Mouse (Mus musculus) spleen, postnatal 0 days (tissue): ENCODE data around the gene Zmpste24. TPM values are rescaled to one million over a fixed set of nuclear protein-coding genes. Genes with fewer than 3 reads are reported as not detected.

Experiments
- polyA plus RNA-seq: library from polyadenylated mRNA; unstranded; fragments of >200 nt; fragmentation: Nextera tagmentation; extraction: Ambion mirVana; gene quantifications from 2 replicates; pipeline ENCODE4 v1.2.1, GENCODE M21; 2015

Gene Zmpste24
- polyA plus RNA-seq, result 18.4 and 18.9 TPM in 2 replicates

DNA sequence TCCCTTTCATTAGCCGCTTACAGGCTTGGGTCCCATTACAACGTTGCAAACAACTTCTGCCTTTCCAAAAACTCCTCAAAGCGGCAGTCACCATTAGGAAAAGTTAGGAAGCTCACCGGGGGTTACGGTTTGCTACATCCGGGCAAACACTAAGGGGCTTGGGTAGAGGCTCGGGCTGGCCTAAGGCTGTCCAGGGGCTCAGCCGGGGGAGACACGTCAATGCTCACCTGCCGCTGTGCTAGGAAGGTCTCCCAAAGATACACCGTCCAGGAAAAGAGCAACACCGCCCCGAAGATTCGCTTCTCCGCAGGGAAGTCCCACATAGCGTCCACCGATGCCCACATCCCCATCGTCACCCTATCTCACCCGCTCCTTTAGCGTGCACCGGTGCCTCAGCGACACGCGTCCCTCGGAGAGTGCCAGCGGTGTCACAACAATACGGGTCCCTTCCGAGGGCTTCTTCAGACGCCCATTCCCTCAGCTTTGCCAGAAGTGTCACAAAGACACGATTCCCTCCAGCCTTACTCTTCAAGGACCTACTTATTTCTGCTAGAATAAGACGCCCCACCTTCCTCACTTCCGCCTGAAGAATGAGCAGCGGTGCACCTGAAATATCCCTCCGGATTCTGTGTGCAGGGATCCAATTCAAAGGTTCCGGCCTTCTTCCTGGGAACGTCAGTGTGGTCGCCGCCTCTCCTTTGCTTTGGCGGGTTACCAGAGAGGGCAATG is at the start of gene Zmpste24:
TSS of gene Zmpste24 (minus strand) at position 592 of the 729 bp plus-strand sequence.

DNA sequence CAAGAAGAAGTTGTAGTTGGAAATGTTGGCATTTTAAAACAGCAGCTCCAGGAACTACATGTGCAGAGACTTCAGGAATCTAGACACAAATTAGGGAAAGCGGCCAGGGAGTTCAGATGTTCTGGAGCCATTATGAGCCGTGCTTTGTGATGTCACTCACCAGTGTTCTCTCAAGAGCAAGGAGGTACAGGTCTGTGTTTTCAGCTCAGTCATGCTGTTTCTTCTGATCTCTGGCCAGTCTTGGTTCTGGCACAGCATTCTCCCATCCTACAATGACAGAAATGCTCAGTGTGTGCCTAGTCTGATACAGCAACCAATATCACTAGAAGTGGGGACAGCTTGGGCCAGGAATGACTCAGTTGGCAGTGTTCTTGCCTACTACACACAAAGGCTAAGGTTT is 11.1 kb upstream of the Zmpste24 start, which contains the start of gene Tmco2:
TSS of gene Tmco2 (minus strand) at position 101 of the 400 bp plus-strand sequence.

DNA sequence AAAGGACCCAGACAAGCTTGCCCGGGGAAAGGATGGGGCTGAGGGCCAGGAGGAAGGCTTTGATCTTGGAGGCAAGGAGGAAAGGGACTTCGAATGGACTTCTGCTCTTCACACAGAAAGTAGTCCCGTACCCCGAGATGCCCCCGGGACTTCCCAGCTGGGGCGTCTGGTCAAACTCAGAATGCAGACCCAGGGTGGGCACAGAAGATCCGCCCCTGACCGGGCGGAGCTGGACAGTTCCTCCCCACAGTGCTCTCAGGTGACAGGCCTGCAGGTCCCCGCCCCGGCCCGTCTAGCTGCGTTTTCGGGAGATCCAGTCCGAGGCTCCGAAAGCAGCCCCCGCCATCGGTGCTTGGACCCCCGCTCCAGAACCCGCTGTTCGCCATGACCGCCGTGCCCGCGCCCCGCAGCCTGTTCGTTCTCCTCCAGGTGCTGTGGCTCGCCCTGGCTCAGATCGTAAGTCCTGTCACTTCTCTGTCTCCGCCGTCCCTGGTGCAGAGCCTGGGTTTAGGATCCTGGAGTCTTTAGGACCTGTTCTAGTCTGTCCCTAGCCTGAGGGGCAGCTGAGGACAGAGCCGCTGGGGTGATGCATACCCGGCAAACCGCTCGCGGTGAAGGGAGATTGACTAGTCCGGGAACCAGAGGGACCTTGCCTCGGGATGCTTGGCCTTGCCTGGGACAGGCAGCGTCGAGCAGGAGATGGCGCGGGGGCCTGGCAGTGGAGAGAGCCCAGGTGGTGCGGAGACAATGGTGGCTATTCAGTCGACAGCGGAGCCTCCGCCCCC is 58.5 kb downstream of the Zmpste24 start, which contains the start of gene Col9a2:
TSS of gene Col9a2 (plus strand) at position 55 of the 785 bp plus-strand sequence.

DNA sequence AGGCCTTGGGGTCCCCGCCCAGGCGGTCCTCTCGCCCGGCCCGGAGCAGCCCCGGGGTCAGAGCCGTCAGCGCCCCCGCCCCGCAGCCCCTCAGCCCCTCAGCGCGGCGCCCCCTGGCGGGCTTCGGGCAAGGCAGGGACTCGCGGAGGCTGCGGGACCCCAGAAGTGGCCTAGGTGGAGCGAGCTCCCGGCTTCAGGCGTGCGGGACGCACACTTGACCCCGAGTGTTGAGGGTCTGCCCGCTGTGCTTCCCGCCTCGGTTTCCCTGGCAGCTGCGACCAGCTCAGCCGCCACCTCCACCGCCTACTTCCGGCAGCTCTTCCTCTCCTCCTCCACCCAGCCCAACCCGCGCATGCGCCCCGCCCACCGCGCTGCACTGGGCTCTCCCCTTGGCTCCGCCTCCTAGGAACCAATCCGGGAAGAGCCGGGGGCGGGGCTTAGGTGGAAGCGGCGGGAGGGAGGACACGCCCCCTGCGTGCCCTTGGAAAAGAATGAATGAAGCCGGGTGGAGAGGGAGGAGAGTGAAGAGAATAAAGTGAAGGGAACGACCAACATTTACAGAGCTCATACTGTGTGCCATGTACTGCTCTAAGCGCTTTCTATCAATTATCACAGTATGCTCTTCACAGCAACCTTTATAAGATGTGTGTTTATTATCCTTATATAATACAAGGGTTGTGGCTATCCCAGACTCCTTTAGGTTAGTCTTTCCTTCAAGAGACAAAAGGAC is 80.9 kb downstream of the Zmpste24 start, which contains the start of gene Smap2:
TSS of gene Smap2 (minus strand) at position 320 of the 730 bp plus-strand sequence.

Other genes with a start within 250 kb of the Zmpste24 start
- 0.33 and 0.34 TPM in 2 replicates for gene Rims3, start 243.4 kb downstream of the Zmpste24 start, polyA plus RNA-seq
- gene Exo5, start 173.2 kb downstream of the Zmpste24 start, polyA plus RNA-seq, result 9.3 and 11.4 TPM in 2 replicates
- 2.4 and 2.8 TPM in 2 replicates for gene Zfp69, start 146.5 kb downstream of the Zmpste24 start, polyA plus RNA-seq
- 27.8 and 30.9 TPM in 2 replicates for gene Smap2, start 81.0 kb downstream of the Zmpste24 start, polyA plus RNA-seq
- 2.8 and 3.4 TPM in 2 replicates for gene Col9a2, start 58.9 kb downstream of the Zmpste24 start, polyA plus RNA-seq
- gene Tmco2, start 11.0 kb upstream of the Zmpste24 start, polyA plus RNA-seq, result not detected in 2 replicates
- gene Rlf, start 116.8 kb upstream of the Zmpste24 start, polyA plus RNA-seq, result 14.2 and 14.3 TPM in 2 replicates
- not detected in 2 replicates for gene Gm12888, start 226.7 kb upstream of the Zmpste24 start, polyA plus RNA-seq